Mouse (Mus musculus) ZHBTc4 (cell line): ENCODE measurements around the gene Dhodh.

Experiments
- DNase-seq: peaks from one replicate; pipeline ENCODE4 v3.0.0-alpha.2; 2011; ENCODE audit warnings: low read depth, low spot score

The Dhodh gene

GRCm38 (mm10) chr8:109608271-109609152 lies at the start of gene Dhodh:
Dhodh (minus strand) TSS chr8:109608673.
- DNase-seq, result peak; percentile 98

DNA sequence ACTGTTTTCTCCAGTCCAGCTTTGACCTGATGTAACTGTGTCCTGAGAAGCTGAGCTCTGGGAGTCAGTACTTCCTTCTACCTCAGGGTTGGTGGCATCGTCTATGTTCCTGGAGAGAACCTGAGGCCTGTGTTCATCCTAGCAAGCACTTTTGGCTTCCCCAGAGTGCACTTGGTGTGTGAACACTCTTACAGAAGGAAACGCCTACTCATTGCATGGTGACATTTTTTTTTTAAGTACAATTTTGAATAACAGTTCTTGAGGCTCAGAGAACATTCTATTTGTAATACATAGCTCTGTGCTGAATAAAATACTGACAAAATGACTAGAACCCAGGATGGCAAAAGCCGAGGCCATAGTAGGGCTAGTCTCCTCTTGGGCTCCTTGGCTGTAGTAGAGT lies 48.4 kb upstream of the Dhodh start:
- no peak for DNase-seq

DNA sequence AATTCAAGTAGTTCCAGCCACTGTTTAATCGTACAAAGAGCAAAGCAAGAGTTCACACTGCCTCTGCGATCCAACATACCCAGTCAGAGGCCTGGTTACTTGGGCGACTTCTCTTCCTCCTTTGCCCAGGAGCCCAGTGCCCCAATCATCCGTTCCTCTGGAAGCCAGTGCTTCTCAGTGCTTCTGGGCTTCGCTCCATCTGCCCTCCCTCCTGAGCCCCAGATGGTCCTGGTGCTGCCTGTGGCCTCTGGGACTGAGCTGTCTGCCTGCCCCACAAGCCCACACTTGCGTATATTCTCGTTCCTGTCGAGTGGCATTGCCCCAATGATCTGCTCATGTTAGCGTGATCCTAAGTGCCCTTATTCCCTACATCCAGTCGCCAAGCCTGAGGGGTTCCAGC lies 42.3 kb upstream of the Dhodh start:
- DNase-seq, result no peak

GRCm38 (mm10) chr8:109648469-109648868 lies 40.0 kb upstream of the Dhodh start:
- no peak for DNase-seq

- DNase-seq, result no peak
Measured at GRCm38 (mm10) chr8:109647331-109647730, 38.9 kb upstream of the Dhodh start.

- no peak for DNase-seq
Measured at GRCm38 (mm10) chr8:109641236-109641635, 32.8 kb upstream of the Dhodh start.

GRCm38 (mm10) chr8:109640410-109640809 lies 31.9 kb upstream of the Dhodh start:
- peak; percentile 37 for DNase-seq

DNA sequence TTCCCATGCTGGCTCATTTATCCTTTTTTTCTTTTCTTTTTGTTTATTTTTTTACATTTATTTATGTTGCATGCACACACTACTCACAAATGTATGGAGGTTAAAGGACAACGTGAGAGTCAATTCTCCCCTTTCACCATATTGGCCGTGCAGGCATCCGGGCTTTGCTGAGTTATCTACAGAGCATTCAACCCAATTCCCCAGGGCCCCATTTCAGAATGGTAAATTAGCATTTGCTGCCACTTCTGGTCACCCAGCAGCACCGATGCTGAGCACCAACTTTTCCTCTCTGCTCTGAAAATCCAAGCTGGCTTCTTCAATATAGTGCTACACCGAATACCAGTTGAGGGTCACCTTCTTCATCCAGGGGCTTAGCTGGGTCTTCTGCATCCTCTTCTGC lies 30.4 kb upstream of the Dhodh start:
- DNase-seq, result no peak

- DNase-seq, result no peak
Measured at GRCm38 (mm10) chr8:109635146-109635545, 26.7 kb upstream of the Dhodh start.

DNA sequence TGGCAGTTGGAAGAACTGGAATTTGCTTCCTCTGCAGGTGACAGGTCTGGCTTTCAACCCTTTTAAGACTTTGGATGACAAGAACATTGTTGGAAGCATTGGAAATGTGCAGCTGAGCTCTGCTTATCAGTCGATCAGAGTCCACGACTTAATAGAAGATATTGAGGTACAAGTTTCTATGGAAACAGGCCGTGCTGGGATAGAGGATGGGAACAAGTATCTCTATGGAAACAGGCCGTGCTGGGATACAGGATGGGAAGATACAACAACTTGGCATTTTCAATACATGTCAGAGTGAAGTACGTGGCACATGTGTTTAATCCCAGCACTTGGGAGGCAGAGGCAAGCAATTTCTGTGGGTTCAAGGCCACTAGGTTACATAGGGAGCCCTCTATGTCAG lies 24.0 kb upstream of the Dhodh start:
- no peak for DNase-seq

GRCm38 (mm10) chr8:109628638-109629037 lies 20.2 kb upstream of the Dhodh start:
- no peak for DNase-seq

DNA sequence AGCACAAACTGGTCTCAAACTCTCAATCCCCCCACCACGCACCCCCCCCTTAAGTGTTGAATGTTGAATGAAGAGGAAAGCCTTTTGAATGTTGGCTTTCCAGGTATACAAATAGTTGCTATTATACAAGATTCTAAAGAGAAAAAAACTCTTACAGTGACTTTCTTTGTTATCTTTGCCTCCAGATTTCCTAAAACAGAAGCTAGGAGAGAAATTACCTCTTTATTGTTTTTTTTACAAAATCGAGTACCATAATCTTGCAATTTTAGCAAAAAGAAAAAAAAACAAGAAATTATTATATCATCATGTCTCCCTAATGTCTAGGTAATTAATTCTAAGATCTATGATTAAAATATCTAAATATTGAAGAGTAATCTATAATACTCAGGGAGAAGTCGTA lies 7.1 kb upstream of the Dhodh start:
- DNase-seq, result no peak

- DNase-seq, result peak; percentile 21
Measured at GRCm38 (mm10) chr8:109614243-109615210, 6.1 kb upstream of the Dhodh start, which contains the start of gene Pkd1l3. Pkd1l3 (plus strand) TSS chr8:109614517.

DNA sequence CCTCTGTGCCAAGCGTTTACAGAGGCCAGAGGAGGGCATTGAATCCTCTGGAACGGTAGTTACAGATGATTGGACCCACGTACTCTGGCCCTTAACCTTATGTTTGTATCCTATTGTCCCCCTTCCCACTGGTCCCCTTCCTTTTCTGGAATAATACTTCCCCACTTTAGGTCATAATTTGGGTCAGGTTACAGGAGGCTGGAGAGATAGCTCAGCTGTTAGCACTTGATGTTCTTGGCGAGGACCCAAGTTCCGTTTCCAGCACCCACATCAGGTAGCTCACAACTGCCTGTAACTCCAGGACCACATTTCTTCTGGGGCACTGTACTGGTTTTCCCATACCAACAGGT lies 655 bp upstream of the Dhodh start:
- peak; percentile 19 for DNase-seq

- peak; percentile 39 for DNase-seq
Measured at GRCm38 (mm10) chr8:109607650-109608049, 823 bp downstream of the Dhodh start.

DNA sequence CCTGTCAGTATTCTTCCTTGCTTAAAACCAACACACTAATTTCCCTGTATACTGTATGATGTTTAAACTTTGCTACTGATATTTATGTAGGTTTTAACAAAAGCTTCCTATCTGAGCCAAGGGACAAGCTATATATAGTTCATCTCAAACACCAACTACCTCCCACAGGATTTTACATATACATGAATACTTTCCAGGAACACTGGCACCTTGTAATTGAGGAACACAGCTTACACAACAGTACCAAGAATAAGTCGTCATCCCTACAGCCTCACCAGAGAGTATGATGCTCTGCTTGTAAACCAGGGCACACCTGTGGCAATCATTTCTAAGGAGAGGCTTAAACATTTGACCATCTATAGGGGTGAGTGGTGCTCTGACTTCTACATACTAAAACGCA lies 1.7 kb downstream of the Dhodh start:
- DNase-seq, result no peak

- DNase-seq, result peak; percentile 71
Measured at GRCm38 (mm10) chr8:109595854-109596253, 12.6 kb downstream of the Dhodh start.

DNA sequence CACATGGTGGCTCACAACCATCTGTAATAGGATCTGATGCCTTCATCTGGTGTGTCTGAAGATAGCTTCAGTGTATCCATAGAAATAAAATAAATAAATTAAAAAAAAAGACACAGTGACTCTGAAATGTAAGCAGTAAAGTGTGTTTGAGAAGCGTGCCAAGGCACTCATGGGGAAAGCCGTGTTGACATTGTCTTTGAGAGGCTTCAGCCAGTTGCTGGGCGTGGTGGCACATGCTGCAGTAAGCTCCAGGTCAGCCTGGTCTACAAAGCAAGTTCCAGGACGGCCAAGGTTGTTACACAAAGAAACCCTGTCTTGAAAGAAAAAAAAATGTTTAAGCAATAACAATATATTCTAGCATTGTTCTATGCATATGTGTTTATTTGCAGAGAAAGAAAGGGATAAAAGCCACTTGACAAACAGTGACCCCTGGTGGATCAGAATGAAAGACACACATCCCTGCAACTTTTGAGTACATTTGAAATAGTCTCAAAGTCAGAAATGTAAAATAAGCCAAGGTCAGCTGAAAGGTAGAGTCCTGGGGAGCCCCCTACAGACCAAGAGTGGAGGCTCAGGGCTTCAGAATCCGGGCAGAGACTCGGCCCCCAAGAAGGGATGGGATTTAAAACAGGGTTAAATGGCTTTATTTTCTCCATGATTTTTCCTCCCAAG lies 15.2 kb downstream of the Dhodh start:
- DNase-seq, result peak; percentile 64

DNA sequence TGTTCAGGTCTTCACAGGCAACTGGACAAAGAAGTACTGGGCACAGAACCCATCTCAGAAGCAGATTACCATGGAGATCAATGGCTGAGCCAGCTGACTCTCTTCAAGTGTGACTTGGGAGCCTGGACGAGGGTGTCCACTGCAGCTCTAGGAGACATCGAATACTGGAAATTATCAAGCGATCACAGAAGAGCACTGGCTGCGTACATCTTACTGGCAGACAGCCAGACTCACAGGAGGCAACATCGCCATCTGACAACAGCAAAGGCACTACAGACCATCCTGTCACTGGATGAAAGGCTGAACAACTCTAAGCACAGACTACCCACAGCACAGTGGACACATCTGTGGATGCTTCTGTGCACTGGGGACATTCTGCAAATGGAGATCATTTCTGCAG lies 16.3 kb downstream of the Dhodh start:
- no peak for DNase-seq

- no peak for DNase-seq
Measured at GRCm38 (mm10) chr8:109591367-109591766, 17.1 kb downstream of the Dhodh start.

DNA sequence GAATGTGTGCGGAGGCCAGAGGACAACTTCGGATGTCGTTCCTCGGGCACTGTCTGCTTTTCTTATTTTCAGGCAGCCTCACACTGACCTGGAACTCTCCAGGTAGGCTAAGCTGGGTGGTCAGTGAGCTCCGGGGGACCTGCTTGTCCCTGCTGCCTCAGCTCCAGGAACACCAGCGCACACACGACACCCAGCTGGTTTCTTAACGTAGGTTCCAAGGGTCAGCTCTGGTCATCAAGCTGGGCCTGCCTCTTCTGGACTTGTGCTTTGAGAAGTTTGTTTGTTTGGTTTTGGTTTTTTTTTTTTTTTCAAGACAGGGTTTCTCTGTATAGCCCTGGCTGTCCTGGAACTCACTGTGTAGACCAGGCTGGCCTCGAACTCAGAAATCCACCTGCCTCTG lies 17.6 kb downstream of the Dhodh start:
- DNase-seq, result no peak

GRCm38 (mm10) chr8:109586972-109587504 lies 21.4 kb downstream of the Dhodh start:
- DNase-seq, result peak; percentile 22
